Mouse (Mus musculus) stomach, embryonic 15.5 days (tissue): Measurements from ENCODE around the gene Lag3. TPM values are rescaled to one million over a fixed set of nuclear protein-coding genes. Genes with fewer than 3 reads are reported as not detected.
A peak's percentile ranks its signal among the peaks of the same experiment; 100 is the strongest.
"Not testable (repeated sequence)": the region's sequence is repeated elsewhere in the genome, so short reads cannot be mapped to it uniquely, and the experiment has no call there.

Experiments
- ATAC-seq: fragments of 200-750 bp; cut with Nextera tagmentation; 2 replicates; pipeline ENCODE4 v1.8.0; 2017; ENCODE audit warnings: low read depth, moderate number of reproducible peaks, moderate TSS enrichment; ENCODE audit not compliant: insufficient read depth, low FRiP score
- H3K27ac ChIP-seq: fragments of 300-500 bp; sonication (generic); 2 replicates; pipeline ENCODE4 v1.5.1; 2015; ENCODE audit warnings: mild to moderate bottlenecking, inconsistent platforms
- H3K27me3 ChIP-seq: fragments of 300-500 bp; sonication (generic); replicated peaks from 2 replicates; pipeline ENCODE4 v1.6.1; 2015; ENCODE audit warnings: inconsistent platforms
- H3K36me3 ChIP-seq: fragments of 300-500 bp; sonication (generic); 2 replicates; pipeline ENCODE4 v1.6.1; 2015; ENCODE audit warnings: inconsistent platforms
- H3K4me1 ChIP-seq: fragments of 300-500 bp; sonication (generic); 2 replicates; pipeline ENCODE4 v1.6.1; 2015; ENCODE audit warnings: inconsistent platforms
- H3K4me2 ChIP-seq: fragments of 300-500 bp; sonication (generic); 2 replicates; pipeline ENCODE4 v1.6.1; 2015; ENCODE audit warnings: mild to moderate bottlenecking, inconsistent platforms
- H3K4me3 ChIP-seq: fragments of 300-500 bp; sonication (generic); replicated peaks from 2 replicates; pipeline ENCODE4 v1.5.1; 2015; ENCODE audit warnings: inconsistent platforms
- H3K9ac ChIP-seq: fragments of 300-500 bp; sonication (generic); 2 replicates; pipeline ENCODE4 v1.6.1; 2015; ENCODE audit warnings: inconsistent platforms
- H3K9me3 ChIP-seq: fragments of 300-500 bp; sonication (generic); 2 replicates; pipeline ENCODE4 v1.6.1; 2016; ENCODE audit warnings: inconsistent platforms
- WGBS: fragments of 180-500 bp; shearing (Covaris S2); methylation state at CpG from one replicate; pipeline ENCODE4 v1.1.7; 2015; 5-methylcytosine and 5-hydroxymethylcytosine counted together
- polyA plus RNA-seq: library from polyadenylated mRNA; unstranded; fragments of >200 nt; fragmentation: Nextera tagmentation; extraction: Ambion mirVana; gene quantifications from 2 replicates; pipeline ENCODE4 v1.2.1, GENCODE M21; 2015

Lag3 gene
- polyA plus RNA-seq, 1 experiment from 2014 or later: 1.5 TPM

GRCm38 (mm10) chr6:124907767-124908166 is 3.7 kb downstream of the Lag3 start:
- WGBS: 69% methylated on average over 1 of the region's 1 CpGs
- no peaks in the 10 kb centered on the region for H3K9me3 ChIP-seq
- H3K4me3 ChIP-seq: no peak overlapping the region
- no peak overlapping the region for H3K27ac ChIP-seq
- H3K4me1 ChIP-seq: peaks cover 16% of the 10 kb centered on the region
- no peaks in the 10 kb centered on the region; the same call in 1 of the 2 replicates for H3K36me3 ChIP-seq
- no peak overlapping the region for H3K4me2 ChIP-seq
- H3K27me3 ChIP-seq: 0 out of 2 replicates have a peak, but pooled peaks cover 7% of the 10 kb centered on the region
- H3K9ac ChIP-seq: no peak overlapping the region
- no peak for ATAC-seq

GRCm38 (mm10) chr6:124904991-124905860 is 6.3 kb downstream of the Lag3 start:
- H3K4me2 ChIP-seq: peak overlapping the region; percentile 88
- 0 out of 2 replicates have a peak, but pooled peaks cover 7% of the 10 kb centered on the region for H3K27me3 ChIP-seq
- H3K36me3 ChIP-seq: no peaks in the 10 kb centered on the region
- H3K4me1 ChIP-seq: peaks cover 14% of the 10 kb centered on the region
- ATAC-seq: no peak
- no peaks in the 10 kb centered on the region for H3K9me3 ChIP-seq
- H3K27ac ChIP-seq: peak overlapping the region; percentile 99
- 42% methylated on average over 15 of the region's 16 CpGs for WGBS
- peak overlapping the region; percentile 55; the same call in 1 of the 2 replicates for H3K4me3 ChIP-seq
- no peak overlapping the region for H3K9ac ChIP-seq

DNA sequence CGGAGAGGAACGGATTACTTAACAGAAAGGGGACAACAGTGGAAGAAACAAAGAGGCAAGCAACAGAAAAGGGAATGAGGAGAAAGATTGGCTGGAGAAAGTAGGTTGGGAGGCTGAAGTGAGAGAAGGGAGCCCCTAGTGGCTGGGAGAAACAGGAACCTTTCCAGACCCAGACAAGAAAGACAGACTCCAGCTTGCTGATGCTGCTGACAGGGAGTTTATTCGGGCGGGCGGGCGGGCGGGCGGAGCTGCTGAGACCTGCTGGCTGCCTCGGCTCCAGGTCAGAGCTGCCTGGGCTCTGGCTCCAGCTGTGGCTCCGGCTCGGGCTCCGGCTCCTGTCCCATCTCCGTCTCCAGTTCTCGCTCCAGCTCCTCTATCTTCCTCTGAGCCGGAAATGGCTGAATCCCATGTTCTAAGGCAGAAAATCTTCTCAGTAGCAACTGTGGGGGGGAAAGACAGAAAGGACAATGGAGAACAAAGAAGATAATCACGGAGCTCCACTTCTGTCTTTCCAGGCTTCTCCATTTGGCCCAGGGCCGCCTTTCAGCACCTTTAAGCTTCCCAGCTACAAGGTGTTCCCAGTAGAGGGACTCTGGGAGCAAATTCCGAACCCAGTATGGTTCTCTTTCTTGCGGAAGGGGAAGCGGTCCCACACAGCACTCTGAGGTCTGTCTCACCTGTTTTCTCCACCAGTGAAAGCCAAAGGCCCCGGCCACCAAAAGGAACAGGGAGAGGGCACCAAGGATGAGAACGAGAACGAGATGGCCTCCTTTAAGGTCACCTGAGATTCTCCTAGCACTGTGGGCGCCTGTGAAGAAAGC is 7.1 kb downstream of the Lag3 start:
- Histone ChIP-seq H3K9me3 (no peaks in the 10 kb centered on the region), H3K27me3 (no peaks in the 10 kb centered on the region), H3K4me2 (peak overlapping the region; percentile 88), H3K4me1 (peaks cover 6% of the 10 kb centered on the region; the same call in 1 of the 2 replicates), H3K36me3 (no peaks in the 10 kb centered on the region), H3K4me3 (peak overlapping the region; percentile 55), H3K27ac (peak overlapping the region; percentile 99), H3K9ac (peak overlapping the region; percentile 43)
- WGBS: 8% methylated on average over 23 of the region's 24 CpGs
- peak; percentile 71 for ATAC-seq

DNA sequence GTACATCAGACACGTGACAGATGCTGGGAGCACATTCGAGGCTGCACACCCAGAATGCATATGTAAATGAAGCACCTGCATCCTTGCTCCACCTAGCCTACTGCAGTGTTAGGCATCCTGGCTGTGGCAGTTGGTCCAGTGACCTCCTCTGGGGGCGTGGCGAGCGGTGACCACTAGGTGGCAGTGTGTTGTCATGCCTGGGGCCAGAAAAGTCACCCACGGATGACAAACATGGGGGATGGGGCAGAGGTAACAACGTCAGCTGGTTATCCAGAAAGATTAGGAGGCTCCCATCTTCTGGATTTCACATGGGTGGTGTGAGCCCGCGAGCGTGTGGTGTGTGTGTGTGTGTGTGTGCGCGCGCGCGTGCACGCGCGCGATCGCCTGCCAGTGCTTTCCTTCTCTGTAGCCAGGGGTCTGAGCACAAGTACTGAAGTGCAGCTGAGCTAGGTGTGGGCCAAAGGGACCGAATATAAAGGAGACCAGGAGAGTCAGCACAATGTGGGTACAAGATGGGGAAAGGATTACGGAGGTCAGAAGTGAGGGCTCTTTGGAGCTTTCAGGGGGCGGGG is 7.8 kb downstream of the Lag3 start:
- 0% methylated on average over 23 of the region's 23 CpGs for WGBS
- H3K9me3 ChIP-seq: no peaks in the 10 kb centered on the region

DNA sequence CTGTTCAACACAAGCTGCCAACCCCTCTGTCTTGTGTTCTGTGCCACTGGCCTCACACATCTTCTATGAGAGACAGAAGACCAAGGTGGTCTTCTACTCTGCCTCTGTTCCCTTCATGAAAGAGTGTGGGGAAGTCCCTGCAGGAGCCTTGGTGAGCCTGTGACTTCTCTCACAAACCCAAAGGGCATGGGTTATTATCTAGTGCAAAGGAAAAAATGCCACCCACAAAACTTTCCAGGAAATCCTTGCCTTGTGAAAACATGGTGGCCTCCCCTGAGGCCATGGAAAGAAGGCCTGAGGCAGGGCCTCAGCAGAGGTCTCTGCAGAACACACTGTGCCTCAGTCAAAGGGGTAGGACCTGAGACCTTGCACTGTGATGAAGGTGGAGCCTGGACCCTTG is 9.7 kb downstream of the Lag3 start:
- ATAC-seq: no peak
- no peak overlapping the region for H3K9ac ChIP-seq
- no peaks in the 10 kb centered on the region for H3K36me3 ChIP-seq
- no peak overlapping the region for H3K4me2 ChIP-seq
- no peaks in the 10 kb centered on the region for H3K27me3 ChIP-seq
- H3K4me3 ChIP-seq: no peak overlapping the region
- no peaks in the 10 kb centered on the region for H3K9me3 ChIP-seq
- no peak overlapping the region for H3K27ac ChIP-seq
- H3K4me1 ChIP-seq: peaks cover 6% of the 10 kb centered on the region; the same call in 1 of the 2 replicates

More for the DNA sequence above, 7.8 kb downstream of the Lag3 start:
- H3K27me3 ChIP-seq: no peaks in the 10 kb centered on the region
- peak overlapping the region; percentile 88 for H3K4me2 ChIP-seq
- H3K4me3 ChIP-seq: peak overlapping the region; percentile 55
- no peaks in the 10 kb centered on the region for H3K36me3 ChIP-seq
- peaks cover 6% of the 10 kb centered on the region; the same call in 1 of the 2 replicates for H3K4me1 ChIP-seq
- ATAC-seq: peak; percentile 83
- H3K9ac ChIP-seq: peak overlapping the region; percentile 43
- peak overlapping the region; percentile 99 for H3K27ac ChIP-seq

GRCm38 (mm10) chr6:124900801-124901480 is 10.6 kb downstream of the Lag3 start:
- no peak overlapping the region for H3K27ac ChIP-seq
- WGBS: 48% methylated on average over 10 of the region's 10 CpGs
- no peaks in the 10 kb centered on the region for H3K9me3 ChIP-seq
- ATAC-seq: no peak
- no peak overlapping the region for H3K9ac ChIP-seq
- peaks cover 6% of the 10 kb centered on the region; the same call in 1 of the 2 replicates for H3K4me1 ChIP-seq
- no peaks in the 10 kb centered on the region for H3K36me3 ChIP-seq
- no peaks in the 10 kb centered on the region for H3K27me3 ChIP-seq
- no peak overlapping the region for H3K4me3 ChIP-seq
- H3K4me2 ChIP-seq: no peak overlapping the region

DNA sequence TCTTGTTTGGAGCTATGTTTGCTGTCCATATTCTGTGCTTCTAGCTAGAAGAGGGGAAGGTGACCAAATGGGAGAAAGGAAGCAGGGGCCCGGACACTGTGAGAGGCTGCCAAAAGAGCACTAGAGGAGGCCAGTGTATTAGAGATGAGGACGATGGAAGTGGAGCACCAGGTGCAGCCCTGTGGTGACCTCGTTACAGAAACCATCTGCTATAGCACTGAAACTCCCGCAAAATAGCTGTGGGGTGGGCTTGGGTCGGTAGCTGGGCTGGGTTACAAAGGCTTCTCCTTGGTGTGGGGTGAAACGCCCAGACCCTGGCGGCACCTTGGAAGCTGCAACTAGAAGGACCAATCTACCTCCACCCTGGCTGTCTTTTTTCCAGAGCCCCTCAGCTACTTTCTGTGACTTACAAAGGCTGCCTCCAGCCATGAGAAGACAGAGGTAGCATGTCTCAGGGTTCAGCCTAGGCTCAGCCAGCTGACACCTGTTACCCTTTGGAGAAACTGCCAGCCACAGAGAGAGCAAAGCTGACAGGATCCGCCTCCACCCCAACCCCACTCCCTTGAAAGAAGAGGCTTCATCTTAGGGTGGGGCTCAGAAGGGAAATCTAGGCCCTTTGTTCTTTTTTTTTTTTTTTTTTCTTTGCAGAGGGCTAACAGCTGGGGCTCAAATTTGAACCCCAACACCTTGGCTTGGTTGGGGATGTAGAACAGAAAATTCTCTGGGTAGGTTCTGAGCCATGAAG is 11.3 kb downstream of the Lag3 start:
- no peak overlapping the region for H3K27ac ChIP-seq
- no peak overlapping the region for H3K4me2 ChIP-seq
- no peaks in the 10 kb centered on the region for H3K9me3 ChIP-seq
- H3K4me3 ChIP-seq: no peak overlapping the region
- no peaks in the 10 kb centered on the region for H3K36me3 ChIP-seq
- H3K4me1 ChIP-seq: peaks cover 6% of the 10 kb centered on the region; the same call in 1 of the 2 replicates
- 59% methylated on average over 8 of the region's 8 CpGs for WGBS
- H3K9ac ChIP-seq: no peak overlapping the region
- H3K27me3 ChIP-seq: no peaks in the 10 kb centered on the region
- no peak for ATAC-seq

DNA sequence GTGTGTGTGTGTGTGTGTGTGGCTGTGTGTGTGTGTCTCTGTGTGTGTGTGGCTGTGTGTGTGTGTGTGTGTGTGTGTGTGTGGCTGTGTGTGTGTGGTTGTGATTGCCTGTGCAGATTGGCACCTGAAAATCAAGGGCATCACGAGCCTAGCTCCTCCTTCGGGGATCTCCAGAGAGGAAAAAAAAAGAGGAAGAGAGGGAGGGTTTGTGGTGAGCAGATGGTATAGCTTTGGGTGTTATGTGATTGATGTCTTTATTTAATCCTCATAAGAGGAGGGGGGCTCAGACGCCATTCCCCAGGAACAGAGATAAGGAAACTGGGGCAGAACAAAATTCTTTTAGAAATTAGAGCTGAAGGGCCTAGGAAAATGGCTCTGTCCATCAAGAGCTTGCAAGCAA is 13.1 kb downstream of the Lag3 start:
- Histone ChIP-seq H3K27ac (no peak overlapping the region), H3K4me2 (no peak overlapping the region), H3K4me3 (no peak overlapping the region), H3K4me1 (no peaks in the 10 kb centered on the region), H3K36me3 (no peaks in the 10 kb centered on the region), H3K9ac (no peak overlapping the region), H3K27me3 (no peaks in the 10 kb centered on the region), H3K9me3 (no peaks in the 10 kb centered on the region)
- ATAC-seq: no peak
- 32% methylated on average over 3 of the region's 3 CpGs for WGBS

GRCm38 (mm10) chr6:124894113-124894512 is 17.4 kb downstream of the Lag3 start:
- not testable (repeated sequence) for H3K27ac ChIP-seq, H3K9me3 ChIP-seq, H3K36me3 ChIP-seq, H3K9ac ChIP-seq, H3K4me2 ChIP-seq, H3K4me3 ChIP-seq, ATAC-seq, H3K4me1 ChIP-seq, H3K27me3 ChIP-seq
- 88% methylated on average over 2 of the region's 2 CpGs for WGBS

GRCm38 (mm10) chr6:124890997-124891396 is 20.5 kb downstream of the Lag3 start:
- Histone ChIP-seq H3K9me3 (no peaks in the 10 kb centered on the region), H3K36me3 (no peaks in the 10 kb centered on the region), H3K9ac (no peak overlapping the region), H3K4me3 (no peak overlapping the region), H3K27me3 (no peaks in the 10 kb centered on the region), H3K4me1 (no peaks in the 10 kb centered on the region), H3K4me2 (no peak overlapping the region), H3K27ac (no peak overlapping the region)
- 63% methylated on average over 6 of the region's 6 CpGs for WGBS
- no peak for ATAC-seq
